12 mouse cellular contexts compared by ENCODE assay signal in genomic region chr7:66292552-66293376, GRCm38 (mm10).
A peak's percentile ranks its signal among the peaks of the same experiment; 100 is the strongest.
DNase-seq lines count a peak whose midpoint lies in the region; ATAC-seq lines count a peak whose summit lies in the region.
"Had no signal": no experiment of that assay in that cellular context is flagged by ENCODE, and none has a peak within 500 bp of the region (broad histone marks: within the 10 kb centered on the region; RNA-seq: fewer than 3 reads in every experiment).

No protein-coding gene starts in this region.

- no peak overlapping the region for H3K4me3 ChIP-seq in forebrain, embryonic 11.5 days (ENCODE audit: low read depth, low read length)
- no peak overlapping the region for H3K4me3 ChIP-seq in forebrain, embryonic 13.5 days
- no peak overlapping the region for H3K4me3 ChIP-seq in neural tube, embryonic 15.5 days (replicated peaks)
- H3K4me3 ChIP-seq: forebrain, embryonic 12.5 days; limb, embryonic 15.5 days; neural tube, embryonic 12.5 days; stomach, embryonic 15.5 days had no signal

- no peaks in the 10 kb centered on the region for H3K36me3 ChIP-seq in forebrain, embryonic 11.5 days (ENCODE audit: control insufficient read depth, insufficient read depth, low read length)
- H3K36me3 ChIP-seq in forebrain, embryonic 13.5 days (ENCODE audit: poor library complexity, severe bottlenecking), result no peaks in the 10 kb centered on the region
- no peaks in the 10 kb centered on the region for H3K36me3 ChIP-seq in neural tube, embryonic 15.5 days
- H3K36me3 ChIP-seq: forebrain, embryonic 12.5 days; neural tube, embryonic 12.5 days had no signal

- peaks cover 9% of the 10 kb centered on the region; the same call in 1 of the 2 replicates for H3K27me3 ChIP-seq in forebrain, embryonic 11.5 days (ENCODE audit: control insufficient read depth, insufficient read depth, low read length)
- H3K27me3 ChIP-seq in forebrain, embryonic 13.5 days, result peaks cover 14% of the 10 kb centered on the region
- no peaks in the 10 kb centered on the region for H3K27me3 ChIP-seq in neural tube, embryonic 15.5 days (replicated peaks)
- H3K27me3 ChIP-seq: limb, embryonic 15.5 days; neural tube, embryonic 12.5 days; stomach, embryonic 15.5 days had no signal

- DNase-seq in forebrain, embryonic 11.5 days (ENCODE audit: low spot score), result no peak
- DNase-seq in neural tube, embryonic 10.5 days (ENCODE audit: extremely low spot score, low spot score), result peak; percentile 62
- peak; percentile 45 to 51 for DNase-seq in heart, postnatal 10 days
- peak; percentile 37 for DNase-seq in yolk sac, embryonic 10.5 days (ENCODE audit: low spot score)
- no peak for DNase-seq in urinary bladder, postnatal 25 days (ENCODE audit: low spot score)

- WGBS in forebrain, embryonic 11.5 days, result 46% methylated on average over 17 of the region's 19 CpGs
- WGBS in forebrain, embryonic 13.5 days, result 50% methylated on average over 19 of the region's 19 CpGs
- WGBS in neural tube, embryonic 15.5 days, result 51% methylated on average over 19 of the region's 19 CpGs

- H3K4me2 ChIP-seq in forebrain, embryonic 11.5 days (ENCODE audit: low read depth, low read length, severe bottlenecking), result no peak overlapping the region
- H3K4me2 ChIP-seq in forebrain, embryonic 13.5 days, result no peak overlapping the region
- no peak overlapping the region for H3K4me2 ChIP-seq in neural tube, embryonic 15.5 days
- H3K4me2 ChIP-seq: forebrain, embryonic 12.5 days; limb, embryonic 15.5 days; neural tube, embryonic 12.5 days; stomach, embryonic 15.5 days had no signal

- no peak overlapping the region for H3K9ac ChIP-seq in forebrain, embryonic 11.5 days (ENCODE audit: low read length)
- no peak overlapping the region for H3K9ac ChIP-seq in forebrain, embryonic 13.5 days
- no peak overlapping the region for H3K9ac ChIP-seq in neural tube, embryonic 15.5 days (replicated peaks)
- H3K9ac ChIP-seq: forebrain, embryonic 12.5 days; limb, embryonic 15.5 days; neural tube, embryonic 12.5 days; stomach, embryonic 15.5 days had no signal

- peaks cover 17% of the 10 kb centered on the region for H3K4me1 ChIP-seq in forebrain, embryonic 11.5 days (replicated peaks; ENCODE audit: control insufficient read depth, insufficient read depth, low read length)
- peaks cover 14% of the 10 kb centered on the region for H3K4me1 ChIP-seq in forebrain, embryonic 13.5 days
- peaks cover 7% of the 10 kb centered on the region for H3K4me1 ChIP-seq in neural tube, embryonic 15.5 days
- H3K4me1 ChIP-seq: stomach, embryonic 15.5 days had no signal

- 0 out of 2 replicates have a peak, but pooled peaks have one; percentile 39 for ATAC-seq in forebrain, embryonic 11.5 days (replicated peaks; ENCODE audit: low FRiP score)
- no peak for ATAC-seq in forebrain, embryonic 13.5 days
- ATAC-seq in neural tube, embryonic 15.5 days (ENCODE audit: low FRiP score), result no peak
- ATAC-seq in cerebellum, adult (ENCODE audit: insufficient number of reproducible peaks, low FRiP score, low TSS enrichment), result no peak

- no peaks in the 10 kb centered on the region for H3K9me3 ChIP-seq in forebrain, embryonic 11.5 days (ENCODE audit: control insufficient read depth, low read length)
- H3K9me3 ChIP-seq in forebrain, embryonic 13.5 days (replicated peaks), result no peaks in the 10 kb centered on the region
- no peaks in the 10 kb centered on the region for H3K9me3 ChIP-seq in neural tube, embryonic 15.5 days (replicated peaks)
- H3K9me3 ChIP-seq: forebrain, embryonic 12.5 days; limb, embryonic 15.5 days; neural tube, embryonic 12.5 days; stomach, embryonic 15.5 days had no signal

- intact Hi-C loops in heart, postnatal 10 days (cut with DNase I), result no loop called here

- H3K27ac ChIP-seq in forebrain, embryonic 11.5 days (ENCODE audit: low read depth, low read length), result no peak overlapping the region
- H3K27ac ChIP-seq in forebrain, embryonic 13.5 days, result no peak overlapping the region
- H3K27ac ChIP-seq in neural tube, embryonic 15.5 days (replicated peaks), result no peak overlapping the region
- H3K27ac ChIP-seq: forebrain, embryonic 12.5 days; limb, embryonic 15.5 days; neural tube, embryonic 12.5 days; stomach, embryonic 15.5 days had no signal

Comparison
In these comparisons a context has a peak if more than half of its experiments do, and no peak if none do; other contexts are left out.
1. DNase-seq: peak in neural tube, embryonic 10.5 days (single experiment), heart, postnatal 10 days (2 of 2) and yolk sac, embryonic 10.5 days (single experiment); none in forebrain, embryonic 11.5 days (single experiment) and urinary bladder, postnatal 25 days (single experiment).